Mouse (Mus musculus) bone marrow macrophage, adult 2 months (primary cell): ENCODE measurements at regions not wholly inside any gene's neighbourhood (a gene's known extent, or its start where the extent isn't known, plus 50 kb on each side); places are given as distances from the start of the nearest gene placed in this dataset.

Experiments used
- CTCF ChIP-seq: IDR thresholded peaks from 2 replicates; pipeline ENCODE4 v1.5.1; 2012; ENCODE audit warnings: low read depth, mild to moderate bottlenecking, low read length, moderate library complexity
- POLR2A ChIP-seq: IDR thresholded peaks from 2 replicates; pipeline ENCODE4 v1.6.1; 2012; ENCODE audit warnings: mild to moderate bottlenecking, low read depth, low read length, borderline replicate concordance

DNA sequence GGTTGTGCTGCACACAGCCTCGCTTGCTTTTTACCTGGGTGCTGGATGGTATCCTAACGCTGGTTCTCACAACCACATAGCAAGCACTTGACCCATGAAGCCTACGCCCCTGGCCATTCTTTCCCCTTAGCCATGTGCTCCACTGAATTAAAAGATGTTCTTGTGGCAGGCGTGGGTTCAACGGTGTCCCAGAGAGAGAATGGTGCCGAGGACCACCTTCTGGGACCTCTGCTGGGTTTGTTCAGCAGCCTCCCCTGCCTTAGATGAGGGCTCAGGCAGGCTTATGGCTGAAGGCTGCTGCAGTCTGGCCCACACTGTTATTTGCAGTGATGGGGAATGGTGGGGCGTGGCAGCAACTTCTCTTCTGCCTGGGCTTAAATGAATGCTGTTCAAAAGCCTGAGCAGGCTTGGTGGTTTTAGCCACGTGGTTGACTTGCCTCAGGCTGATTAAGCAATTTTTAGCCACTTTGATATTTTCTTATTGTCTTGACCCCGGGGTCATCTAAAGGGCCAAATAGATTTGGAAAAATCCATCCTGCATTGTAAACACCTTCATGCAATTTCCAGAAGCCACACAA, 119.5 kb upstream of the Tbca start:
- TF ChIP-seq CTCF = no peak
- no peak for TF ChIP-seq POLR2A
